In the genomic region with DNA sequence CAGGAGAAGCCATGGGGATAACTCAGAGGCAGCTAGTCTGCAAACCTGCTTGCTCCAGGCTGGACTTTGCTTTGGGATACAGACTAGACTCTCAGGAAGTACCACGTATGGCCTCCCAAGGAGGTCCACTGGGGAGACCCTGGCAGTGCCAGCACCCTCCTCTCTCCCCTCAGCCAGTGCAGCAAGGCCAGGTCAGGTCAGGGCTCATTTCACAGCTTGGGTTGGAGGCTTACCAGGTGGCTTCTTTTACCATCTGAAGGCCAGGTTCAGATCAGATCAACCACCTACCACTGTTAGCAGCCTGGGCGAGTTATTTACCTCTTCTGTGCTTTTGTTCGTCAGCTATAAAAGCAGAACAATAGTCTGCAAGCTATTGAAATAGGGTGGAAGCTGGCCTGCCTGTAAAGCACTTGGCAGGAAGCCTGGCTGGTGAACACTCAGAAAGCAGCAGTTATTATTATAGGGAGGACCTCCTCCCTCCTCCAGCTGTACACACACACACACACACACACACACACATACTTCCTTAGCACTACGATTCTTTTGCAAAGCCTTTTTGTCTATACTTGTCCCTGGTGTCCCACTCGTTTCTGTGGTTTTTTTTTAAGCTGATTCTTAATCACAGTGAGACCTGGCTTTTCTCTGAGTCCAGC, we compare ENCODE assay signal across 8 mouse cellular contexts. TPM values are rescaled to one million over a fixed set of nuclear protein-coding genes. Genes with fewer than 3 reads are reported as not detected.
DNase-seq lines count a peak whose midpoint lies in the region; ATAC-seq and TF ChIP-seq lines count a peak whose summit lies in the region.

No protein-coding gene starts in this region.

- no peak for ATAC-seq in kidney, embryonic 15.5 days (replicated peaks; ENCODE audit: low FRiP score)
- no peak for ATAC-seq in midbrain, embryonic 16.5 days

- TF ChIP-seq POLR2A in bone marrow macrophage, adult 2 months (IDR thresholded peaks at IDR 0.05; ENCODE audit: borderline replicate concordance, low read depth, low read length), result no peak

- no peak overlapping the region for H3K4me3 ChIP-seq in bone marrow macrophage, adult 2 months (ENCODE audit: insufficient read depth, low read length)
- H3K4me3 ChIP-seq in kidney, embryonic 15.5 days (replicated peaks), result no peak overlapping the region
- no peak overlapping the region for H3K4me3 ChIP-seq in midbrain, embryonic 16.5 days (ENCODE audit: low read depth, low read length)

- peaks cover 15% of the 10 kb centered on the region for H3K36me3 ChIP-seq in kidney, embryonic 15.5 days
- no peaks in the 10 kb centered on the region for H3K36me3 ChIP-seq in midbrain, embryonic 16.5 days (ENCODE audit: control insufficient read depth, insufficient read depth, low read length)

- no peak overlapping the region for H3K4me2 ChIP-seq in kidney, embryonic 15.5 days
- H3K4me2 ChIP-seq in midbrain, embryonic 16.5 days (ENCODE audit: low read length), result no peak overlapping the region

- no peaks in the 10 kb centered on the region for H3K27me3 ChIP-seq in kidney, embryonic 15.5 days
- H3K27me3 ChIP-seq in midbrain, embryonic 16.5 days (ENCODE audit: control insufficient read depth, insufficient read depth, low read depth, low read length), result no peaks in the 10 kb centered on the region

- 20% methylated on average over 5 of the region's 5 CpGs for WGBS in kidney, embryonic 15.5 days
- 24% methylated on average over 5 of the region's 5 CpGs for WGBS in midbrain, embryonic 16.5 days

- DNase-seq in MN1 (ENCODE audit: low spot score), result peak; percentile 43
- DNase-seq in heart, adult 8-10 months (ENCODE audit: low spot score), result peak; percentile 71
- DNase-seq in cerebellum, postnatal 36 days, result no peak
- DNase-seq in thymus, postnatal 10 days (ENCODE audit: low spot score in 2 of 2), result no peak
- no peak for DNase-seq in urinary bladder, postnatal 10 days (ENCODE audit: low spot score)

- no peaks in the 10 kb centered on the region for H3K9me3 ChIP-seq in kidney, embryonic 15.5 days (replicated peaks)
- H3K9me3 ChIP-seq in midbrain, embryonic 16.5 days (replicated peaks; ENCODE audit: control insufficient read depth, low read length, poor library complexity, severe bottlenecking), result no peaks in the 10 kb centered on the region

- 0 out of 2 replicates have a peak overlapping the region, but pooled peaks have one; percentile 26 for H3K9ac ChIP-seq in kidney, embryonic 15.5 days
- 0 out of 2 replicates have a peak overlapping the region, but pooled peaks have one; percentile 8 for H3K9ac ChIP-seq in midbrain, embryonic 16.5 days (ENCODE audit: low read depth, low read length)

- peaks cover 19% of the 10 kb centered on the region for H3K4me1 ChIP-seq in bone marrow macrophage, adult 2 months (ENCODE audit: control insufficient read depth, insufficient read depth, low read length)
- peaks cover 26% of the 10 kb centered on the region for H3K4me1 ChIP-seq in kidney, embryonic 15.5 days
- H3K4me1 ChIP-seq in midbrain, embryonic 16.5 days (ENCODE audit: control insufficient read depth, insufficient read depth, low read length), result no peaks in the 10 kb centered on the region

- TF ChIP-seq CTCF in bone marrow macrophage, adult 2 months (IDR thresholded peaks at IDR 0.05; ENCODE audit: low read depth, low read length), result no peak

- H3K27ac ChIP-seq in bone marrow macrophage, adult 2 months (ENCODE audit: insufficient read depth, low read depth, low read length), result peak overlapping the region; percentile 26
- H3K27ac ChIP-seq in kidney, embryonic 15.5 days, result peak overlapping the region; percentile 79
- peak overlapping the region; percentile 52 for H3K27ac ChIP-seq in midbrain, embryonic 16.5 days (ENCODE audit: low read length)

RNA-seq across cellular contexts. Expression of gene Mecr, which starts 6.8 kb away (rescaled TPM):
- polyA plus RNA-seq in bone marrow macrophage, adult 2 months (2012; ENCODE audit: insufficient read depth, insufficient read length, missing spikeins), result 17.5 and 24.5 TPM in 2 replicates
- total RNA-seq in heart, adult 8-10 months (2022), result 10 to 100 TPM; 24.4 to 27.9 (median 25.5) TPM
- polyA plus RNA-seq in kidney, embryonic 15.5 days (2015; fragmentation: Nextera tagmentation; extraction: Ambion mirVana), result 45.8 and 47.4 TPM in 2 replicates
- 37.2 and 43.0 TPM in 2 replicates for polyA plus RNA-seq in midbrain, embryonic 16.5 days (2015; fragmentation: Nextera tagmentation; extraction: Ambion mirVana)

RNA-seq across cellular contexts. Expression of gene Ptpru, which starts 12.0 kb away (rescaled TPM):
- polyA plus RNA-seq in bone marrow macrophage, adult 2 months (2012; ENCODE audit: insufficient read depth, insufficient read length, missing spikeins), result 0.55 TPM in 1 of 2 replicates, not detected in the other
- total RNA-seq in heart, adult 8-10 months (2022), result 1 to 10 TPM; 4.5 to 9.7 (median 5.7) TPM
- 30.3 TPM in 2 replicates for polyA plus RNA-seq in kidney, embryonic 15.5 days (2015; fragmentation: Nextera tagmentation; extraction: Ambion mirVana)
- polyA plus RNA-seq in midbrain, embryonic 16.5 days (2015; fragmentation: Nextera tagmentation; extraction: Ambion mirVana), result 29.3 and 31.5 TPM in 2 replicates

RNA-seq across cellular contexts. Expression of gene Srsf4, which starts 23.3 kb away (rescaled TPM):
- polyA plus RNA-seq in bone marrow macrophage, adult 2 months (2012; ENCODE audit: insufficient read depth, insufficient read length, missing spikeins), result 51.8 and 56.0 TPM in 2 replicates
- 10 to 100 TPM; 28.6 to 34.4 (median 32.5) TPM for total RNA-seq in heart, adult 8-10 months (2022)
- polyA plus RNA-seq in kidney, embryonic 15.5 days (2015; fragmentation: Nextera tagmentation; extraction: Ambion mirVana), result 110 and 114 TPM in 2 replicates
- 100 and 112 TPM in 2 replicates for polyA plus RNA-seq in midbrain, embryonic 16.5 days (2015; fragmentation: Nextera tagmentation; extraction: Ambion mirVana)

Comparison
In these comparisons a context has a peak if more than half of its experiments do, and no peak if none do; other contexts are left out.
1. DNase-seq: peak in MN1 (single experiment) and heart, adult 8-10 months (single experiment); none in cerebellum, postnatal 36 days (0 of 2), thymus, postnatal 10 days (0 of 2) and urinary bladder, postnatal 10 days (single experiment).
2. H3K27ac ChIP-seq: peak in every context shown above with its lines; median percentile 79 in kidney, embryonic 15.5 days; 52 in midbrain, embryonic 16.5 days; 26 in bone marrow macrophage, adult 2 months.
3. RNA of gene Ptpru, which starts 12.0 kb away (polyA plus RNA-seq): 29.3 to 31.5 TPM in midbrain, embryonic 16.5 days and 30.3 TPM in kidney, embryonic 15.5 days; 0.55 TPM in bone marrow macrophage, adult 2 months; every median in the first group is over 10 times any median in the second.